Mouse (Mus musculus): ENCODE results near the gene Zc3hav1l.

Gene Zc3hav1l

DNA sequence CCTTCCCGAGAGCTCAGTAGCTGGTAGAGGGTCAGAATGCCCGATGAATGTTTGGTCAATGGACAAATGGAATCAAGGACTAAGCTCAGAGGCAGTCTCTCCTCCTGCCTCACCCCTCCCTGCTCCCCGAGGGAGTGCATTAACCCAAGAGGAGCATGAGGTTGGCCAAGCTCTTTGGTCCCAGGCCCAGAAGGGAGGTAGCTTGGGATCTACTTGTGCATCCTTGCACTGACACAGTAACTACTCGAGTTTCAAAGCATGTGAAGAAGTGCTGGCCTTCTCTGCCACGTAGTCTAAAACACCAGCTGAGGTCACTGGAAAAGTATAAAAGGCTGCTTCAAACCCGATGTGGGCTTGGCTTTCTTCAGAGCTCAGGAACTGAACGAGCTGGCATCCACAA, 34.6 kb downstream of the Zc3hav1l start:
- DNase-seq (ENCODE audit: low read depth), result no peak

DNA sequence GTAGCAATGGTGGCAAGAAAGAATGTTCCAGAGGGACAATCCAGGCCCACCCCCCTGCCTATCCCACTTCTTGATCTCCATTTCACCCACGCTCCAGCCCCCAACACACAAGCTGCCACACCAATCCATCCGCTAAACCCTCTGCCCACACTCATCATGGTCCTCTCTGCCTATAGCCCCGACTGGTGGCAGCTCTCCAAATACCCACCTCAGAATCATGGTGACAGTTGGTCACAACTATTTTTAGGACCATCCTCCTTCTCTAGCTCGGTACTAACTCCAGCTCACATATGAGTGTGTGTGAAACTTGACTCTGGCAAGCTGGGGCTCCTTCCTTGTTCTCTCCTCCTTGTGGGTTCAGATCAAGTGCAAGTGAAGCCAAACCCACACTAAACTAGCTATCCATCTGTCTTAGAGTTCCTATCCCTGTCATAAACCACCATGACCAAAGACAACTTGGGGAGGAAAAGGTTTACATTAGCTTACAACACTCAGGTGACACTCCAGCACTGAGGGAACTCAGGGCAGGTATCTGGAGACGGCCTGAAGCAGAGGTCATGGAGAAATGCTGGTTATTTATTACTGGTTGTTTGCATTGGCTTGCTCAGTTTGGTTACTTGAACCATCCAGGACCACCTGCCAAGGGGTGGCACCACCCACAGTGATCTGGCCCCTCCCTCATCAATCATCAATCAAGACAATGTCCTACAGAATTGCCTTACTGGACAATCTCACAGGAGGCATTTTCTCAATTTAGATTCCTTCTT, 35.5 kb downstream of the Zc3hav1l start:
- DNase-seq (ENCODE audit: low read depth), result no peak

DNA sequence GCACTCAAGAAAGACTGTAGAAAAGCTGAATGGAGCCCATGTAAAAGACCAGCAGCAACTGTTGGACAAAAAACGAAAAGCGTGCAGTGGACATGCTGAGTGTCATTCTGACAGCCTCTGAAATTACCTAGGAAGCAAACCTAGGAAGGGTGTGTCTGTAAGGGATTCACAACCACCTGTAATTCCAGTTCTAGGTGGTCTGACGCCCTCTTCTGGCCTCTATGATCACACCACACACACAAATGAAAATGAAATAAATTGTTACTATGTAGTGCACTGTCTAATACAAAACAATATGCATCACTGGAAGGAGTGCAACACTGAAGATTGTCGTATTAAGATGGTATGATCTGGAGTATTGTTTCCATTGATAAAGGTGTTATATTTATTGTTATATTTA, 37.2 kb downstream of the Zc3hav1l start:
- DNase-seq (ENCODE audit: low read depth), result no peak

DNA sequence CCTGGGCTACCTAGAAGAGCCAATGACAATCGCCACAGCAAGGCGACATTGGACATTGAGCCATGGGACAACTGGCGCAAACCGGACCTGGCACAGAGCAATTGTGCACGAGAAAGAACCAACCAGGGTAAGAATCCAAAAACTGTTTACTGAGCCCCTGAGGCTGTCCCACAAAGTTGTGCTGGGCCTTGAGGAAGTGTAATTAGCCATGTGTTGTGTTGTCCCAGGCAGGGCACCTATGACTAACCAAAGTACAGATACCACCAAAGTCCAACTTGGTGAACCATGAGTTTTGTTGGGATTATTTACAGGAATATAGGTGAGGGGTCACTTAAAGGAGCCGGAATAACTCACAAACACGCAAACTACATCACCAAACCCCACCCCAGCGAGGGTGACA, 41.6 kb downstream of the Zc3hav1l start:
- DNase-seq (ENCODE audit: low read depth), result no peak

DNA sequence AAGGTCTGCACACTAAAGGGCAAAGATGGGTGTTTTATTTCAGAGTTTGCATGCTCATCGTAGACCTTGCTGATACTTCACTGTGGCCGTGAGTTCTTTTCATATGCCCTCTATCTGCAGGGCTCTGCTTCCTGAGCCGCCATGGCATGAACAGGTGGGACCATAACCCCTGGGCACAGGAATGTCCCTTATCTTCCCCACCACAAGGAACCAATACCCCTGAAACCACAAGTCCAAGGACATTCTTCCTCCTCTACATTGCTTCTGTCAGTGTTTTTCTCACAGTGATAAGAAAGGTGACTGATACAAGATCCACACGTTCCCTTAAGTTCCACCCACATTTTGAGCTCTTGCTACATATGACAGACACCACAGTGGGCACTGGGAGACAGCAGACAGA, 42.3 kb downstream of the Zc3hav1l start:
- DNase-seq (ENCODE audit: low read depth), result no peak

DNA sequence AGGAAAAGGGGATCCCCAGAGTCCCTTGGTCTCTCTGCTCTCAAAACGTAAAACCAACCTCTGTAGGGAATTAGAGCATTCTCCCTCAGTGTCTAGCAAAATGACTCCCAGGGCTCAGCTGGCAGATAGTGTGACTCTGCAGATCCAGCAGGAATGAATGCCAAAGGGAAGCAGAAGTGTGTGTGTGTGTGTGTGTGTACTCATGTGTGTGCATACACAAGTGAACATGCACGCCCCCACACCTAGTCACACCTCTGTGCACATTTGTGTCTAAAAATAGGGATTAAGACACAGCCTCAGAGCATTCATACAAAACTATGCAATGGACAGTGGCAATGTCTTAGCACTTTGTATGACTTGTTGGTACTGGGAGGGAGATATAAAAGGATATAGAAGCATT, 43.3 kb downstream of the Zc3hav1l start:
- DNase-seq (ENCODE audit: low read depth), result no peak

DNA sequence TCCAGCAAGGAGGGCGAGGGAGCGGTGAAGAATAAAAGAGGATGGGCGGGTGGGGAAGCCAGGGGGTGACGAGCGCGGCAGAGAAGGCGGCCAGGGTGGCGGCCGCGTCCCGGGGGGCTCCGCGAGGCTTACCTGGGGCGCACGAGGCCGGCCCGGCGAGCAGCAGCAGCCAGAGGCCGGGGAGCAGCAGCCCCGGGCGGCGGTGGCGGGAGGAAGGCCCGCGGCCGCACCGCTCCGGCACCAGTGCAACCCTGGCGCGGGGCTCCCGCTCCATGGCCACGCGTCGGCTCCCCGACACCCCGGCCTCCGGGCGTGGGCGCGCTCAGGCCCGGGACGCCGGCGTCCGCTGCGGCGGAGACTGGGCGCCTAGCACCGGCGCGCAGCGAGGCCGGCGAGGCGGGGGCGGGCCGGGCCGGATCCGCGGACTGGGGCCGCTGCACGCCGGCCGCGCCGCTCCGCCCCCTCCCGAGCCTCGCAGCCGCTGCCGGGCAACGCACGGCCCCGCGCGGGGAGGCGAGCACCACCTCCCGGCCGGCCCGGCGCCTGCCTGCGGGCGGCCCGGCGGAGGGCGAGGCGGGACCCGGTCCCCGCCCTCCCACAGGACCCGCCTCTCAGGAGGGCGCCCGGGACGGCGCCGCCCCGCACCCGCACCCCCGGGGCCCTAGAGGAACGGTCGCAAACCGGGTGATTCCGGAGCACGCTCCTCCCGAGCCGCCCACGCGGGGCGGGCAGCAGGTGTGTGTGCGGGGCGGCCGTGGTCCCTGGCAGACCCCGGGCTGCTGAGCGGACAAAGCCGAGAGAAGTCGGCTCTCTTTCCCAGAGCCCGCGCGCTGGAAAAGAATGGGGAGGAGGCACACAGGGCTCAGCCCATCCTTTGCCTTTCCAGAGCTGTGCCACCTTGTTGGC, 45.1 kb downstream of the Zc3hav1l start, which contains the start of gene D630045J12Rik:
TSS of gene D630045J12Rik (minus strand) at position 274 of the 906 bp plus-strand sequence.
- peak; percentile 27 for DNase-seq (ENCODE audit: low read depth)

DNA sequence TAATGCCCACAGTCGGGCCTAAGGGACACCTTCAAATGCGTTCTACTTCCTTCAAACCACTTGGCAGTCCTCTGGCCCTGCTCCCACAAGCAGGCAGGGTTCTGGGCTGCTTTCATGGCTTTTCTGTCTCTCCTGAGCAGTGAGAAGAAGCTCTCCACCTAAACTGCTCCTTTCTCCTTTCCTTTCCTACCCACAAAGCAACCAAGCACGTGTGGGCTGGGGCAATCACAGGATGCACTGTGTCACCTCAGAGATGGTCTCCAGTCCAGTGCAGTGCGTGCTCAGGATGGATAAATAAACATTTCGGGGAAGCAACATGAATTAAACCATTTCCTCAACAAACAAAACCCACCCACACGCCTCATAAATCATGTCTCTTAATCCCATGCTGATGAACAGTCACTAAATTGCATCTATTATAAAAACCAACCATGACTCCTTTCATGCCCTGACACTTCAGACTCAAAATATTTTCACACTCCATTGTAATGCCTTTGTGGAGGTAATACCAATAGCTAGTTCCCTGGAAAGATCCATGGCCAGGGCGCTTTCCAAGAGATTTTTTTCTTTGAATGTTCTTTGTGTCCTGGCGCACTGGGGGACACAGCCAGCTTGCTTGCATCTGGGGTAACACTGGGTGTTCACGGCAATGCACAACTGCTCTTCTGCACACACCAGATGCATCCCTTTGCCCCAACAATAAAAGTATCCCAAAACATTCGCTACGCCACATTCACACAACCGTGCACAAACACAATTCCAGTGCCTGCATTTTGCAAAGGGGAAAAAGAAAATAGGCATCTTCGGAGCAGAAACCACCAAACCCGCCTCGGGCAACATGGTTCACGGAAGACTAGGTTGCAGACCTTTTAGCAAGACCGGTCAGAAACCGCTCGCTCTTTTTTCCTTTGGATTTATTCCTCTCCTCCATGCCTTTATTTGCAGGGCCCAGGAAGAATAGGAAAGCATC, 46.0 kb downstream of the Zc3hav1l start:
- DNase-seq (ENCODE audit: low read depth), result no peak

DNA sequence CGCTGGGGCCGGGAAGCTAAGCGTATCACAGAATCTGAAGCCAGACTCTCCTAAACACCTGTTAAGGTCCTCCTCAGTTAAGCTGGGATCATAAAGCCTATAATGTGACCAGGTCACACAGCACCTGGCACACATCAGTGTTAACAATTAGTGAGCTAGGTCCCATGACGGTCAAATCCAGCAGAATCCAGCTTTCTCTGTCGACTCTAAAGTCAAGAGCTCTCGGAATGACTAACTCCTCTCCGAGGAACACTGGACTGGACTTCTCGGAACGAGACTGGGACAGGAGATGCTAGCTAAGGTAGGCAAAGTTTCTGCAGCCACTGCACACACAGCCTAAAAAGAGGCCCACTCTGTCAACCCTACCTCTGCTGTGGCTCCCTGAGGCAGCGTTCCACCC, 46.9 kb downstream of the Zc3hav1l start:
- DNase-seq (ENCODE audit: low read depth), result no peak

DNA sequence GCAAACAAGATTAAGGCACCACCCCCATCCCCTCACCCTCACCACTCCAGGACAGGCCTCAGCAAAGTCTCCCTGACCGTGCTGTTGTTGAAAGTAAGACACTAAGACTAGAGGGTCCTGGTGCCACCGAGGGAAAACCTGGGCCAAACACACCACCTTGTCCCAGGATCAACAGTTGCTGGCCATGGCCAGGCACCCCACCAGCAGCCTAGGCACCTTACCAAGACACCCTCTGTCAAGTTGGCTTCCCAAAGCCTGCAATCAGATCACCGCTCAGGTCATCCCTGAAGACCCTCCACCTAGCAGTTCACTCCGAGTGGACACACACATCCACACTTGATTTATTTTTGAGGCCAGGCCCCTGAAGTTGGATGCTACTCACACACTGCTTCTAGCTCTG, 47.6 kb downstream of the Zc3hav1l start:
- DNase-seq (ENCODE audit: low read depth), result no peak

DNA sequence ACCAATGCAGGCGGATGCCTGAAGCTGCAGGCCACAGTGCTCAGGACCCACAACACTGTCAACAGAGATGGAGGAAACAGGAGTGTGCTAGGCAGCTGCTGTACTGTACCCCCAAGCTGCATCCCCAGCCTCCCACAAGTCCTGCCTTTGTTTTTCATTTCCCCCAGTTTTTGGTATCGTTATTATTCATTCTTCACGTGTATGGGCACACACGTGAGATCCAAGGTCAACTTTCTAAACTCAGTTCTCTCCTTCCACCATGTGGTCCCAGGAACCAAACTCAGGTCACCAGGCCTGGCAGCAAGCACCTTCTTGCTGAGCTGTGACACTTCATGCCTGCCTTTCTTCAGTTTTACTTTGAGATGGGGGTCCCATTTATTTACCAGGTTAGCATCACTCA, 51.7 kb downstream of the Zc3hav1l start:
- no peak for DNase-seq (ENCODE audit: low read depth)

DNA sequence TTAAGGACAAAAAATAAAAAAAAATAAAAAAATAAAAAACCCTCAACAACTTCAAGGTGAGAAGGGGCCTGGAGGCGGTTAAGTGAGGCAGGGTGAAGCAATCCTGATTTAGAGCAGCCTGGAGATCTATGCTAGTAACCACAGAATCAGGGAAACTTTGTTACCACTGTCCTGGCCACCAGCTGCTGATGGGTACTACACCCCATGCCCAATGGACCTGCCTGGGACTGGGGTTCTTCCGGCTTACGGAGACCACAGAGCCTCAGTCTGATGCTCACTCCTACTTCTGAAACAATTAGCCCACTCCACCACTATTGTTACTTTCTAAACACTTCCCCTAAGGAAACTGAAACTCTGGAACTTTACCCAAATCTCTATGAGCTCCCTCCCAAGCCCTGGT, 54.3 kb downstream of the Zc3hav1l start:
- no peak for DNase-seq (ENCODE audit: low read depth)

DNA sequence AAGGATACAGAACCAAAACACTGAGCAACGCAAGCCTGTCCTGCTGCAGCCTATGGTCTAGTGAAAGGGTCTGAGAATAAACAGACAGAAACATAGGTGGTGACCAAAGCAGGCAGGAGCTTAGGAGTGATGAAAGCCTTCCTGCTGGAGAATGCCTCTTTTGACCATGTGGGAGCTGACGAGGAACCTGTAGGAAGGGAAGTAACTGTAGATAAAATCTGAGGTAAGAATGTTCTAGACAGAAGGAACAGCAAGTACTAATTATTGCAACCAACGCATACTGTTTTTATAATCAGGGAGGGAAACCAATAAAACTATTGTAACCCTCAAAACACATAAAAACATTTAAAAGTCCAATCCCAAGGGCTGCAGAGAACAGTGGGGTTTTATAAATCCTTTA, 54.9 kb downstream of the Zc3hav1l start:
- no peak for DNase-seq (ENCODE audit: low read depth)

DNA sequence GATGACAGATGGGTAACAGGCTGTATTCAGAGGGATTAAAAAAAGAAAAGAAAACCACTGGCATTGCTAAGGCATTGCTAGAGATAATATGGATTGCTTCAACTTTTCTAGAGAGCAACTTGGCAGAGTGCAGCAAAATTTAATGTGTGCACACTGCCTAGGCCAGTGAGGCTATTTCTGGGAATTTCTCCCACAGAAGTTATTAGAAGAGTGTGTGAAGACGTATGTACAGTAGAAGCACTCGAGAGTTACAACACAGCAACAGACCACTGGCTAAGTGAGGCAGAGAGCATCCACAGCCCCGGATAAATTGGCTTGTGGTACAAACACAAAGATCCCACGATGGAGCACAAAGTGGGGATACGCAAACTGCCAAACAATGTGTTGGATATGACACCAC, 56.2 kb downstream of the Zc3hav1l start:
- no peak for DNase-seq (ENCODE audit: low read depth)

DNA sequence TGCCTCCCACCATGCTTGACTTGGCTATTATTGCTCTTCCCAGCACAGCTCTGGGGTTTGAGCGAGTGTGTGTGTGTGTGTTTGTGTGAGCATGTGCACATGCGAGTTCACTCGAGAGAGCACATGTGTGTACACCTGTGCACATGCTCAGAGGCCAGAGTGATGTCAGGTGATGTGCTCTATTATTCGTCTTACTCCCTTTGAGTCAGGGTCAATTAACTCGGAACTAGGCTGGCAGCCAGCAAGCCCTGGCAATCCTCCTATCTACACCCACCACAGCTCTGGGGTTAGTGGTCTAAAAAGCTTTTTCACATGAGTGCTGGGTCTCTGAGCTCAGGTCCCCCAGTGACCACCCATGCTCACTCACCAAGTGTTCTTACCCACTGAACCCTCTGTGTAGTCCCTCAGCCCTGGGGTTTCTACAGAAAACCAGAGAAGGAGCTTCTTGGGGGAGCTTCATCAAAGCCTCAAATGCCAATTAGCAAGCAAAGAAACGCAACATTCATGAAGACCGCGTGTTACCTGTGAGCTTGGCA, 56.7 kb downstream of the Zc3hav1l start:
- DNase-seq (ENCODE audit: low read depth), result no peak

DNA sequence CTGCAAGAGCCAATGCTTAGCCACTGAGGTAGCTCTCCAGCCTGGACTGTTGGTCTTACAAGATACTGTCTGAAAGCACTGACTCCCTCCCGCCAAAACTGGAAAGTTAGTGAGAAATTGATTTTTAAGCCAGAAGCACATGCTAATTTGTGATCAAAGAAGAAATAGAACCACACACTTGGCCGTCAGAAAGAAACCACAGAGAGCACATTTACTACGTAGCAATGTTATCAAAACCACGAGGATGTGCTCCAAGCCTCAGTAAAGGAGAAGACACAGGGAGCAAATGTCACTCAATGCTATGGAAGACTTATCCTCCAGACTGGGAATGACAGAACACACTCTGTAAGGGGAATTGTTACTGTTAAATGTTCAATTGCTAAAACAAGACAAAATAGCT, 57.6 kb downstream of the Zc3hav1l start:
- no peak for DNase-seq (ENCODE audit: low read depth)

DNA sequence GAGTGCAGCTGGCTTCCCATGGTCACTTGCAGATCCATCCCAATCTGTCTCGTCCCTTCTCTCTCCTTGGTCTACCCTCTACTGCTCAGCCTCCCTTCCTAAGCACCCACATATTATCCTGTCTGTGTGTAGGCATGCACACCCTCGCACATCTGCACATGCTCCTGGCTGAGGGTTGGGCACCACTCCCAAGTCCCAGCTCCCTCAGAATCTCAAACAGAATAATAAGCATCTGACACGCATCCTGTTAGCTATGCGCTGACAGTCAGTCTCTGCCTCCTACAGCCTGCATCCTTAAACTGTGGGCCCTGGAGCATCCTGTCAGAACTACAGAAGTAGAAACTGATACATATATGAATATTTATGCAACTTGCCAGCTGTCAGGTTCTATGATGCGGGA, 58.4 kb downstream of the Zc3hav1l start:
- no peak for DNase-seq (ENCODE audit: low read depth)

DNA sequence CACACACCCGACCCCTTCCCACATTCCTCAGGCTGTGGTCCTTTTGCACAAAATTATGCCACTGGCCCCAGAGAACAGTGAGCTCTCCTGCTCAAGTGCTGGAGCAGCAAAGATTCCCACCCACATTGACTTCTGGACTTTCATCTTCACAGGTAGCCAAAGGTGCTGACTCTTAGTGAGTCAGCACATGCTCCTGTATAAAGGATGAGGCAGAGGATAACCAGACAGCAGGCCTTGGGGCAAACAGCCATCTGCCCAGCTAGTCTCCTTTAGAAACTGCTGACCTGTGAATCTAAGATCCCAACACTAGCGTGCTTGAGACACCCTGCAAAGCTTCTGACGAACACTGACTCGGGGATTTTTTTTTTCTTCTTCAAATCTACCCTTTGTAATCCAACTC, 60.7 kb downstream of the Zc3hav1l start:
- no peak for DNase-seq (ENCODE audit: low read depth)

Data from c-Kit-positive CD71-positive TER-119-negative erythroid progenitor cells, embryonic 14.5 days (primary cell).